ENCODE assay signal across 7 mouse cellular contexts in genomic region chr2:26309739-26310138, GRCm38 (mm10). TPM values are rescaled to one million over a fixed set of nuclear protein-coding genes. Genes with fewer than 3 reads are reported as not detected.
DNase-seq lines count a peak whose midpoint lies in the region; ATAC-seq lines count a peak whose summit lies in the region.

No protein-coding gene starts in this region.

- H3K4me3 ChIP-seq in forebrain, embryonic 11.5 days (ENCODE audit: low read depth, low read length): no peak overlapping the region
- H3K4me3 ChIP-seq in kidney, embryonic 16.5 days (ENCODE audit: low read length): no peak overlapping the region
- H3K4me3 ChIP-seq in midbrain, embryonic 12.5 days: no peak overlapping the region

- no peaks in the 10 kb centered on the region for H3K9me3 ChIP-seq in forebrain, embryonic 11.5 days (ENCODE audit: control insufficient read depth, low read length)
- H3K9me3 ChIP-seq in kidney, embryonic 16.5 days (ENCODE audit: low read length): no peaks in the 10 kb centered on the region
- no peaks in the 10 kb centered on the region for H3K9me3 ChIP-seq in midbrain, embryonic 12.5 days

- no peak overlapping the region for H3K9ac ChIP-seq in forebrain, embryonic 11.5 days (ENCODE audit: low read length)
- peak overlapping the region; percentile 31; the same call in 1 of the 2 replicates for H3K9ac ChIP-seq in kidney, embryonic 16.5 days (replicated peaks; ENCODE audit: low read length)
- H3K9ac ChIP-seq in midbrain, embryonic 12.5 days (replicated peaks): no peak overlapping the region

- H3K4me2 ChIP-seq in forebrain, embryonic 11.5 days (ENCODE audit: low read depth, low read length, severe bottlenecking): no peak overlapping the region
- no peak overlapping the region; the same call in 1 of the 2 replicates for H3K4me2 ChIP-seq in kidney, embryonic 16.5 days (replicated peaks; ENCODE audit: low read depth, low read length)
- no peak overlapping the region for H3K4me2 ChIP-seq in midbrain, embryonic 12.5 days (replicated peaks)

- H3K36me3 ChIP-seq in forebrain, embryonic 11.5 days (ENCODE audit: control insufficient read depth, insufficient read depth, low read length): no peaks in the 10 kb centered on the region
- H3K36me3 ChIP-seq in kidney, embryonic 16.5 days (ENCODE audit: insufficient read depth, low read length): no peaks in the 10 kb centered on the region
- H3K36me3 ChIP-seq in midbrain, embryonic 12.5 days: no peaks in the 10 kb centered on the region

- H3K27ac ChIP-seq in forebrain, embryonic 11.5 days (ENCODE audit: low read depth, low read length): peak overlapping the region; percentile 55; the same call in 1 of the 2 replicates
- peak overlapping the region; percentile 76 for H3K27ac ChIP-seq in kidney, embryonic 16.5 days (ENCODE audit: low read length)
- H3K27ac ChIP-seq in midbrain, embryonic 12.5 days (replicated peaks): peak overlapping the region; percentile 75

- peak; percentile 76 for DNase-seq in embryo, embryonic 10 days (ENCODE audit: low spot score)
- peak; percentile 69 for DNase-seq in forebrain, embryonic 11.5 days (ENCODE audit: low spot score)
- DNase-seq in thymus, postnatal 25 days: no peak
- no peak for DNase-seq in c-Kit-positive CD71-positive TER-119-positive erythroid progenitor cells, embryonic 14.5 days (ENCODE audit: low spot score)

- WGBS in forebrain, embryonic 11.5 days: 19% methylated on average over 10 of the region's 10 CpGs
- 24% methylated on average over 10 of the region's 10 CpGs for WGBS in kidney, embryonic 16.5 days
- 17% methylated on average over 10 of the region's 10 CpGs for WGBS in midbrain, embryonic 12.5 days

- peaks cover 6% of the 10 kb centered on the region; the same call in 1 of the 2 replicates for H3K4me1 ChIP-seq in forebrain, embryonic 11.5 days (replicated peaks; ENCODE audit: control insufficient read depth, insufficient read depth, low read length)
- peaks cover 22% of the 10 kb centered on the region for H3K4me1 ChIP-seq in kidney, embryonic 16.5 days (ENCODE audit: insufficient read depth, low read length)
- peaks cover 15% of the 10 kb centered on the region for H3K4me1 ChIP-seq in midbrain, embryonic 12.5 days

- H3K27me3 ChIP-seq in forebrain, embryonic 11.5 days (ENCODE audit: control insufficient read depth, insufficient read depth, low read length): no peaks in the 10 kb centered on the region
- no peaks in the 10 kb centered on the region for H3K27me3 ChIP-seq in kidney, embryonic 16.5 days (ENCODE audit: insufficient read depth, low read length)
- H3K27me3 ChIP-seq in midbrain, embryonic 12.5 days: no peaks in the 10 kb centered on the region

- peak; percentile 69; the same call in 1 of the 2 replicates for ATAC-seq in forebrain, embryonic 11.5 days (replicated peaks; ENCODE audit: low FRiP score)
- peak; percentile 52 for ATAC-seq in kidney, embryonic 16.5 days (ENCODE audit: low FRiP score, low TSS enrichment)
- peak; percentile 60 for ATAC-seq in midbrain, embryonic 12.5 days (ENCODE audit: low FRiP score, low read depth)
- no peak for ATAC-seq in megakaryocyte progenitor cell, adult 5-6 weeks (replicated peaks; ENCODE audit: poor library complexity)

RNA-seq across cellular contexts. Expression of gene Gpsm1, which starts 5.6 kb away (rescaled TPM):
- polyA plus RNA-seq in forebrain, embryonic 11.5 days (2014; fragmentation: Nextera tagmentation; extraction: Ambion mirVana): 61.1 and 63.3 TPM in 2 replicates
- 41.9 and 44.1 TPM in 2 replicates for polyA plus RNA-seq in kidney, embryonic 16.5 days (2015; fragmentation: Nextera tagmentation; extraction: Ambion mirVana)
- 128 and 129 TPM in 2 replicates for polyA plus RNA-seq in midbrain, embryonic 12.5 days (2016; fragmentation: Nextera tagmentation; extraction: Ambion mirVana)
- 6.7 and 7.1 TPM in 2 replicates for total RNA-seq in megakaryocyte progenitor cell, adult 5-6 weeks (2015)
- 7.4 and 11.9 TPM in 2 replicates for total RNA-seq in megakaryocyte progenitor cell, adult 5-6 weeks (2017)

RNA-seq across cellular contexts. Expression of gene Ccdc187, which starts 15.4 kb away (rescaled TPM):
- polyA plus RNA-seq in forebrain, embryonic 11.5 days (2014; fragmentation: Nextera tagmentation; extraction: Ambion mirVana): 0.05 and 0.19 TPM in 2 replicates
- 0.02 and 0.03 TPM in 2 replicates for polyA plus RNA-seq in kidney, embryonic 16.5 days (2015; fragmentation: Nextera tagmentation; extraction: Ambion mirVana)
- polyA plus RNA-seq in midbrain, embryonic 12.5 days (2016; fragmentation: Nextera tagmentation; extraction: Ambion mirVana): 0.08 and 0.12 TPM in 2 replicates
- total RNA-seq in megakaryocyte progenitor cell, adult 5-6 weeks (2015): not detected in 2 replicates
- total RNA-seq in megakaryocyte progenitor cell, adult 5-6 weeks (2017): not detected in 2 replicates

RNA-seq across cellular contexts. Expression of gene Dnlz, which starts 42.2 kb away (rescaled TPM):
- 38.2 and 40.2 TPM in 2 replicates for polyA plus RNA-seq in forebrain, embryonic 11.5 days (2014; fragmentation: Nextera tagmentation; extraction: Ambion mirVana)
- polyA plus RNA-seq in kidney, embryonic 16.5 days (2015; fragmentation: Nextera tagmentation; extraction: Ambion mirVana): 30.6 and 34.2 TPM in 2 replicates
- 34.4 and 35.2 TPM in 2 replicates for polyA plus RNA-seq in midbrain, embryonic 12.5 days (2016; fragmentation: Nextera tagmentation; extraction: Ambion mirVana)
- total RNA-seq in megakaryocyte progenitor cell, adult 5-6 weeks (2015): 6.4 and 6.8 TPM in 2 replicates
- 5.8 and 6.9 TPM in 2 replicates for total RNA-seq in megakaryocyte progenitor cell, adult 5-6 weeks (2017)

RNA-seq across cellular contexts. Expression of gene Card9, which starts 51.0 kb away (rescaled TPM):
- 0.96 and 1.8 TPM in 2 replicates for polyA plus RNA-seq in forebrain, embryonic 11.5 days (2014; fragmentation: Nextera tagmentation; extraction: Ambion mirVana)
- polyA plus RNA-seq in kidney, embryonic 16.5 days (2015; fragmentation: Nextera tagmentation; extraction: Ambion mirVana): 0.92 and 1.4 TPM in 2 replicates
- 2.0 and 2.1 TPM in 2 replicates for polyA plus RNA-seq in midbrain, embryonic 12.5 days (2016; fragmentation: Nextera tagmentation; extraction: Ambion mirVana)
- total RNA-seq in megakaryocyte progenitor cell, adult 5-6 weeks (2015): 27.3 and 33.3 TPM in 2 replicates
- total RNA-seq in megakaryocyte progenitor cell, adult 5-6 weeks (2017): 99.2 and 121 TPM in 2 replicates

Comparison
In these comparisons a context has a peak if more than half of its experiments do, and no peak if none do; other contexts are left out.
1. DNase-seq: peak in embryo, embryonic 10 days (single experiment) and forebrain, embryonic 11.5 days (single experiment); none in thymus, postnatal 25 days (single experiment) and c-Kit-positive CD71-positive TER-119-positive erythroid progenitor cells, embryonic 14.5 days (single experiment).
2. Peak in every context shown above with its lines, with median percentiles within 50 percentile points of each other: H3K27ac ChIP-seq.